Mouse (Mus musculus): Measurements from ENCODE around the gene Hcfc1. TPM values are rescaled to one million over a fixed set of nuclear protein-coding genes. Genes with fewer than 3 reads are reported as not detected.

Gene Hcfc1
- polyA plus RNA-seq, 1 experiment from 2014 or later = 40.8 TPM

GRCm38 (mm10) chrX:73930402-73931062, 35.6 kb downstream of the Hcfc1 start, which contains the start of gene Renbp:
Gene Renbp, minus strand, starts transcription at chrX:73930850.
- no peaks in the 10 kb centered on the region for H3K9me3 ChIP-seq
- WGBS = 36% methylated on average over 17 of the region's 17 CpGs
- no peak within 1 kb of the TSS for H3K9ac ChIP-seq
- no peaks in the 10 kb centered on the region for H3K27me3 ChIP-seq (replicated peaks)
- H3K27ac ChIP-seq = no peak within 1 kb of the TSS
- peak within 1 kb of the TSS; percentile 38 for H3K4me3 ChIP-seq (replicated peaks)
- no peaks in the 10 kb centered on the region for H3K36me3 ChIP-seq
- peak; percentile 90 for ATAC-seq (ENCODE audit: insufficient read depth, low FRiP score, low read depth)
- peak within 1 kb of the TSS; percentile 41 for H3K4me2 ChIP-seq
- H3K4me1 ChIP-seq = no peaks in the 10 kb centered on the region

GRCm38 (mm10) chrX:73922550-73922882, 43.6 kb downstream of the Hcfc1 start:
- Histone ChIP-seq H3K36me3 (no peaks in the 10 kb centered on the region), H3K27me3 (replicated peaks) (no peaks in the 10 kb centered on the region), H3K27ac (peak overlapping the region; percentile 80; the same call in 1 of the 2 replicates), H3K4me1 (no peaks in the 10 kb centered on the region), H3K4me3 (replicated peaks) (peak overlapping the region; percentile 57), H3K9me3 (no peaks in the 10 kb centered on the region), H3K9ac (no peak overlapping the region), H3K4me2 (peak overlapping the region; percentile 66)
- no peak for ATAC-seq (ENCODE audit: insufficient read depth, low FRiP score, low read depth)
- 71% methylated on average over 8 of the region's 8 CpGs for WGBS

- Histone ChIP-seq H3K36me3 (no peaks in the 10 kb centered on the region), H3K9ac (peak within 1 kb of the TSS; percentile 44), H3K4me3 (replicated peaks) (peak within 1 kb of the TSS; percentile 57), H3K27ac (peak within 1 kb of the TSS; percentile 80), H3K9me3 (no peaks in the 10 kb centered on the region), H3K27me3 (replicated peaks) (no peaks in the 10 kb centered on the region), H3K4me2 (peak within 1 kb of the TSS; percentile 66), H3K4me1 (no peaks in the 10 kb centered on the region)
- ATAC-seq (ENCODE audit: insufficient read depth, low FRiP score, low read depth) = peak; percentile 98
- WGBS = 22% methylated on average over 43 of the region's 43 CpGs
Measured at GRCm38 (mm10) chrX:73921823-73922549, 44.2 kb downstream of the Hcfc1 start, which contains the start of the genes Arhgap4 and Naa10. Gene Arhgap4, minus strand, starts transcription at chrX:73921870. Gene Naa10, minus strand, starts transcription at chrX:73921944.

- H3K9ac ChIP-seq = peak overlapping the region; percentile 44
- no peaks in the 10 kb centered on the region for H3K4me1 ChIP-seq
- peak overlapping the region; percentile 57 for H3K4me3 ChIP-seq (replicated peaks)
- H3K4me2 ChIP-seq = peak overlapping the region; percentile 56
- H3K27ac ChIP-seq = peak overlapping the region; percentile 74
- no peaks in the 10 kb centered on the region for H3K27me3 ChIP-seq (replicated peaks)
- ATAC-seq (ENCODE audit: insufficient read depth, low FRiP score, low read depth) = peak; percentile 24
- WGBS = 20% methylated on average over 34 of the region's 34 CpGs
- no peaks in the 10 kb centered on the region for H3K36me3 ChIP-seq
- no peaks in the 10 kb centered on the region for H3K9me3 ChIP-seq
Measured at GRCm38 (mm10) chrX:73921285-73921822, 44.8 kb downstream of the Hcfc1 start.

DNA sequence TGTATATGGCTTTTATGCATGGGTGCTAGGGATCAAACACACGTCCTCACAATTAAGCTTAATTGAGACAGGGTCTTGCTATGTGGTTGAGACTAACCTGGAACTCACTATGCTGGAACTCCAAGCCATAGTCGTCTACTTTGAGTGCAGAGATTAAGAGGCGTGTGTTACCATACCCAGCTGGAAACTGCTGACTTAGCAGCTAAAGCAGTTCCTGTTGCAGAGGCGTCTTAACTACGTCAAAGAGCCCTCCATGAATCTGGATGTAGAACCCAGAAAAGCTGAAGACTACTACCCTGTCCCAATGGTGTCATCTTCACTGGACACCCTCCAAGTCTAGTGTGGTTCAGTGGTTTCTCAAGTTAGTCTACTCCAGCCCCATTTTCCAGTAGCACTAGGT, 47.5 kb downstream of the Hcfc1 start:
- 86% methylated on average over 5 of the region's 5 CpGs for WGBS
- H3K4me3 ChIP-seq (replicated peaks) = no peak overlapping the region
- H3K4me1 ChIP-seq = no peaks in the 10 kb centered on the region
- H3K4me2 ChIP-seq = no peak overlapping the region
- ATAC-seq (ENCODE audit: insufficient read depth, low FRiP score, low read depth) = no peak
- H3K27me3 ChIP-seq (replicated peaks) = no peaks in the 10 kb centered on the region
- no peak overlapping the region for H3K9ac ChIP-seq
- H3K27ac ChIP-seq = no peak overlapping the region
- H3K36me3 ChIP-seq = no peaks in the 10 kb centered on the region
- no peaks in the 10 kb centered on the region for H3K9me3 ChIP-seq

DNA sequence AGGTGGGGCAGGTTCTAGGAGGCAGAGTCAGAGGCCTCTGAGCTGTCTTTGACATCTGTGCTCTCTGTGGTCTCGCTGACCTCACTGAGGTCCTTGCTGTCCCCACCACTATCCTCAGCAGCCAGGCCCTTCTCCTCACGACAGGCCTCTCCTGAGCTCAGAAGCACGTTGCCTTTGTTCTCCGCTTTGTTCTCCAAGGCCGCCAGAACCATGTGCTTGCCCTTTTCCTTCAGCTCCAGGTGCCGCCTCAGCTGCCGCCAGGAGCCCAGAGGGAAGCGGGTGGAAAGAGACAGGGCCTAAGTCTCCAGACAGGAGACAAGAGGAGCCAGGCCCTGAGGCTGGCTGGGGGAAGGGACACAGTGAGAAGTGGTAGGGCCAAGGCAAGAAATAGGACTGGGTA, 49.2 kb downstream of the Hcfc1 start:
- no peak for ATAC-seq (ENCODE audit: insufficient read depth, low FRiP score, low read depth)
- H3K27ac ChIP-seq = no peak overlapping the region
- WGBS = 88% methylated on average over 8 of the region's 8 CpGs

GRCm38 (mm10) chrX:73914827-73915703, 51.1 kb downstream of the Hcfc1 start:
- 22% methylated on average over 31 of the region's 31 CpGs for WGBS
- no peak overlapping the region for H3K9ac ChIP-seq

More for the DNA sequence above, 49.2 kb downstream of the Hcfc1 start:
- Histone ChIP-seq H3K9ac (no peak overlapping the region), H3K4me3 (replicated peaks) (no peak overlapping the region), H3K9me3 (no peaks in the 10 kb centered on the region), H3K27me3 (replicated peaks) (no peaks in the 10 kb centered on the region), H3K36me3 (no peaks in the 10 kb centered on the region), H3K4me1 (no peaks in the 10 kb centered on the region), H3K4me2 (no peak overlapping the region)

GRCm38 (mm10) chrX:73911588-73911987, 54.6 kb downstream of the Hcfc1 start:
- H3K4me2 ChIP-seq = no peak overlapping the region
- H3K9me3 ChIP-seq = no peaks in the 10 kb centered on the region
- H3K36me3 ChIP-seq = no peaks in the 10 kb centered on the region
- ATAC-seq (ENCODE audit: insufficient read depth, low FRiP score, low read depth) = no peak
- 79% methylated on average over 2 of the region's 2 CpGs for WGBS
- no peaks in the 10 kb centered on the region for H3K4me1 ChIP-seq
- H3K27ac ChIP-seq = no peak overlapping the region
- H3K9ac ChIP-seq = no peak overlapping the region
- H3K27me3 ChIP-seq (replicated peaks) = no peaks in the 10 kb centered on the region
- no peak overlapping the region for H3K4me3 ChIP-seq (replicated peaks)

More at GRCm38 (mm10) chrX:73914827-73915703, 51.1 kb downstream of the Hcfc1 start:
- peak overlapping the region; percentile 17; the same call in 1 of the 2 replicates for H3K4me3 ChIP-seq (replicated peaks)
- peak overlapping the region; percentile 80 for H3K27ac ChIP-seq
- no peaks in the 10 kb centered on the region for H3K4me1 ChIP-seq
- H3K4me2 ChIP-seq = peak overlapping the region; percentile 38
- H3K9me3 ChIP-seq = no peaks in the 10 kb centered on the region
- peak; percentile 97 for ATAC-seq (ENCODE audit: insufficient read depth, low FRiP score, low read depth)
- no peaks in the 10 kb centered on the region for H3K27me3 ChIP-seq (replicated peaks)
- no peaks in the 10 kb centered on the region for H3K36me3 ChIP-seq

DNA sequence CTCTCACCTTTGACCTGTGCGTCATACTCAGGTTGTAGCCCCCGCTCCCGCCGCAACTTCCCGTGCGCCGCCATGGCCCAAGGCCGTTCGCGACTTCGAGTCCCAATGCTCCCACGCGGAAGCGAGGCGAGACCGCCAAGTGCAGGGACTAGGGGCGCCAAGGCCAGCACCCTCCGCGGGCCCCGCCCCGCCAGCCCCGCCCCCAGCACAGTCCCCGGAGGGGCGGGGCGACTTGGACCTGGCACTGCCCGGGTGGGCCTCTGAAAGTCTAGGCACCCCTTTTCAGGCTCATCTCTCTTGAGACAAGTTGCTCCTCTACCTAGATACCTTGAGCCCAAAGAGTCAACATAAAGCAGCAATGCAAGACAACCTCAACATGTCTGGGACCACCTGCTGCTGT, 55.0 kb downstream of the Hcfc1 start:
- H3K9ac ChIP-seq = no peak overlapping the region
- no peaks in the 10 kb centered on the region for H3K27me3 ChIP-seq (replicated peaks)
- peak overlapping the region; percentile 19 for H3K4me3 ChIP-seq (replicated peaks)
- WGBS = 21% methylated on average over 25 of the region's 26 CpGs
- peak overlapping the region; percentile 50 for H3K4me2 ChIP-seq
- no peak overlapping the region for H3K27ac ChIP-seq
- H3K36me3 ChIP-seq = no peaks in the 10 kb centered on the region
- peak; percentile 11; the same call in 1 of the 2 replicates for ATAC-seq (ENCODE audit: insufficient read depth, low FRiP score, low read depth)
- H3K4me1 ChIP-seq = no peaks in the 10 kb centered on the region
- no peaks in the 10 kb centered on the region for H3K9me3 ChIP-seq

- no peak overlapping the region for H3K4me3 ChIP-seq (replicated peaks)
- no peak overlapping the region for H3K27ac ChIP-seq
- H3K4me1 ChIP-seq = no peaks in the 10 kb centered on the region
- H3K4me2 ChIP-seq = no peak overlapping the region
- ATAC-seq (ENCODE audit: insufficient read depth, low FRiP score, low read depth) = no peak
- H3K9ac ChIP-seq = no peak overlapping the region
- no peaks in the 10 kb centered on the region for H3K27me3 ChIP-seq (replicated peaks)
- H3K9me3 ChIP-seq = no peaks in the 10 kb centered on the region
- H3K36me3 ChIP-seq = no peaks in the 10 kb centered on the region
Measured at GRCm38 (mm10) chrX:73910451-73910850, 55.7 kb downstream of the Hcfc1 start.

- Histone ChIP-seq H3K9me3 (no peaks in the 10 kb centered on the region), H3K9ac (no peak overlapping the region), H3K4me3 (replicated peaks) (no peak overlapping the region), H3K27me3 (replicated peaks) (no peaks in the 10 kb centered on the region), H3K4me2 (no peak overlapping the region), H3K36me3 (no peaks in the 10 kb centered on the region), H3K4me1 (no peaks in the 10 kb centered on the region), H3K27ac (no peak overlapping the region)
- ATAC-seq (ENCODE audit: insufficient read depth, low FRiP score, low read depth) = no peak
- 74% methylated on average over 1 of the region's 1 CpGs for WGBS
Measured at GRCm38 (mm10) chrX:73910049-73910448, 56.1 kb downstream of the Hcfc1 start.

Measured in stomach, embryonic 15.5 days (tissue).